Mouse (Mus musculus): ENCODE measurements at regions not wholly inside any gene's neighbourhood (a gene's known extent, or its start where the extent isn't known, plus 50 kb on each side); places are given as distances from the start of the nearest gene placed in this dataset.

- TF ChIP-seq USF1 (IDR thresholded peaks at IDR 0.05; ENCODE audit: low read depth, low read length) (no peak), POLR2A (IDR thresholded peaks at IDR 0.05; ENCODE audit: control insufficient read depth in 1 of 2, insufficient read depth in 1 of 2, low read depth in 1 of 2, low read length in 2 of 2, poor library complexity in 1 of 2) (no peak), MYB (IDR thresholded peaks at IDR 0.05; ENCODE audit: low read depth, low read length) (no peak), GATA1 (IDR thresholded peaks at IDR 0.05; ENCODE audit: low read depth, low read length) (no peak), CTCF (IDR thresholded peaks at IDR 0.05 in 2 of 3, conservative IDR thresholded peaks at IDR 0.05 in 1 of 3; ENCODE audit: control insufficient read depth in 1 of 3, insufficient read depth in 1 of 3, low read depth in 2 of 3, low read length in 3 of 3, poor library complexity in 1 of 3, severe bottlenecking in 1 of 3) (no peak), POLR2AphosphoS2 (IDR thresholded peaks at IDR 0.05; ENCODE audit: low read length) (no peak), ETS1 (IDR thresholded peaks at IDR 0.05; ENCODE audit: low read depth, low read length) (no peak), CHD1 (IDR thresholded peaks at IDR 0.05; ENCODE audit: low read depth, low read length) (no peak), ZKSCAN1 (IDR thresholded peaks at IDR 0.05; ENCODE audit: low read depth, low read length) (no peak), TAL1 (IDR thresholded peaks at IDR 0.05; ENCODE audit: low read length) (no peak), JUND (IDR thresholded peaks at IDR 0.05; ENCODE audit: low read depth, low read length) (no peak), ELF1 (IDR thresholded peaks at IDR 0.05; ENCODE audit: low read depth, low read length) (no peak)
Observed at GRCm38 (mm10) chr11:111957721-111958287, 824.2 kb upstream of the Sox9 start.
